Mouse (Mus musculus) CH12.LX (cell line): ENCODE data around the gene Phb2. TPM values are rescaled to one million over a fixed set of nuclear protein-coding genes. Genes with fewer than 3 reads are reported as not detected.

Source experiments
- DNase-seq: peaks from one replicate; pipeline ENCODE4 v3.0.0-alpha.2; 2013; ENCODE audit errors: extremely low read depth
- H3K27ac ChIP-seq: 2 replicates; pipeline ENCODE4 v1.5.1; 2012; ENCODE audit warnings: low read depth, mild to moderate bottlenecking, control low read depth, moderate library complexity; ENCODE audit not compliant: insufficient read depth
- H3K27me3 ChIP-seq: replicated peaks from 2 replicates; pipeline ENCODE3; 2012; ENCODE audit warnings: inconsistent platforms
- H3K36me3 ChIP-seq, 2 experiments: replicated peaks in 1 of 2; 2 replicates each; pipeline versions ENCODE3 to v1.6.1; 2012; ENCODE audit warnings: inconsistent platforms in 1 of 2, low read length in 1 of 2, mild to moderate bottlenecking in 1 of 2, mixed read lengths in 1 of 2, moderate library complexity in 1 of 2; ENCODE audit not compliant: control insufficient read depth in 1 of 2, insufficient read depth in 1 of 2
- H3K4me1 ChIP-seq, 2 experiments: 2 replicates each; pipeline ENCODE4 v1.6.1; 2012; ENCODE audit warnings: inconsistent platforms in 1 of 2, moderate library complexity in 1 of 2; ENCODE audit not compliant: insufficient read depth in 2 of 2, control insufficient read depth in 1 of 2
- H3K4me2 ChIP-seq: 2 replicates; pipeline ENCODE4 v1.6.1; 2012; ENCODE audit warnings: low read depth, mild to moderate bottlenecking, control low read depth; ENCODE audit not compliant: poor library complexity, insufficient read depth, severe bottlenecking
- H3K4me3 ChIP-seq, 3 experiments: fragments of 150-350 bp in 1 of 3; sonication (generic) in 1 of 3; replicated peaks in 1 of 3; 2 replicates each; pipeline versions ENCODE3 to v1.5.1; 2011 to 2012; ENCODE audit warnings: low read depth in 2 of 3, low read length in 2 of 3, mild to moderate bottlenecking in 2 of 3, moderate library complexity in 2 of 3, control low read depth in 1 of 3, improper control_type of control experiment in 1 of 3, inconsistent platforms in 1 of 3, mixed read lengths in 1 of 3; ENCODE audit not compliant: poor library complexity in 1 of 3
- H3K79me2 ChIP-seq: replicated peaks from 2 replicates; pipeline ENCODE4 v1.6.1; 2012; ENCODE audit warnings: mild to moderate bottlenecking, moderate library complexity; ENCODE audit not compliant: control insufficient read depth, poor library complexity, insufficient read depth, severe bottlenecking; ENCODE audit errors: extremely low read depth
- H3K9ac ChIP-seq: 2 replicates; pipeline ENCODE4 v1.6.1; 2012; ENCODE audit warnings: low read depth, mild to moderate bottlenecking, control low read depth, moderate library complexity; ENCODE audit not compliant: insufficient read depth
- H3K9me3 ChIP-seq: replicated peaks from 2 replicates; pipeline ENCODE3; 2012; ENCODE audit warnings: low read length, inconsistent platforms, mixed read lengths
- BHLHE40 ChIP-seq: IDR thresholded peaks from 2 replicates; pipeline ENCODE4 v1.6.1; 2011; ENCODE audit warnings: mild to moderate bottlenecking, low read depth, low read length, improper control_type of control experiment
- CHD1 ChIP-seq: IDR thresholded peaks from 2 replicates; pipeline ENCODE4 v1.6.1; 2012; ENCODE audit warnings: low read depth, low read length, improper control_type of control experiment, inconsistent platforms
- CHD2 ChIP-seq: IDR thresholded peaks from 2 replicates; pipeline ENCODE4 v1.6.1; 2011; ENCODE audit warnings: low read length, improper control_type of control experiment
- CTCF ChIP-seq, 2 experiments: IDR thresholded peaks in 1 of 2; conservative IDR thresholded peaks in 1 of 2; 2 replicates each; pipeline ENCODE4 v1.5.1; 2011 to 2012; ENCODE audit warnings: low read depth in 2 of 2, low read length in 2 of 2, improper control_type of control experiment in 1 of 2, inconsistent platforms in 1 of 2, mild to moderate bottlenecking in 1 of 2, moderate library complexity in 1 of 2
- E2F4 ChIP-seq: IDR thresholded peaks from 2 replicates; pipeline ENCODE4 v1.6.1; 2011; ENCODE audit warnings: low read depth, low read length, improper control_type of control experiment; ENCODE audit not compliant: insufficient replicate concordance
- ELF1 ChIP-seq: IDR thresholded peaks from 2 replicates; pipeline ENCODE4 v1.6.1; 2014; ENCODE audit warnings: low read depth, mild to moderate bottlenecking, inconsistent platforms, low read length, improper control_type of control experiment
- EP300 ChIP-seq: IDR thresholded peaks from 2 replicates; pipeline ENCODE4 v1.6.1; 2011; ENCODE audit warnings: low read length, improper control_type of control experiment
- ETS1 ChIP-seq: conservative IDR thresholded peaks from 2 replicates; pipeline ENCODE4 v1.6.1; 2012; ENCODE audit warnings: low read depth, mild to moderate bottlenecking, inconsistent platforms, low read length, improper control_type of control experiment, moderate library complexity
- GABPA ChIP-seq: IDR thresholded peaks from 2 replicates; pipeline ENCODE4 v1.6.1; 2012; ENCODE audit warnings: low read depth, low read length, improper control_type of control experiment, inconsistent platforms; ENCODE audit not compliant: insufficient replicate concordance
- HCFC1 ChIP-seq: IDR thresholded peaks from 2 replicates; pipeline ENCODE4 v1.6.1; 2012; ENCODE audit warnings: low read depth, mild to moderate bottlenecking, inconsistent platforms, low read length, improper control_type of control experiment
- IRF4 ChIP-seq: IDR thresholded peaks from 2 replicates; pipeline ENCODE4 v1.6.1; 2014; ENCODE audit warnings: low read depth, mild to moderate bottlenecking, inconsistent platforms, low read length, improper control_type of control experiment
- JUN ChIP-seq: IDR thresholded peaks from 2 replicates; pipeline ENCODE4 v1.6.1; 2011; ENCODE audit warnings: low read depth, mild to moderate bottlenecking, low read length, improper control_type of control experiment, moderate library complexity; ENCODE audit not compliant: insufficient read depth
- KAT2A ChIP-seq: IDR thresholded peaks from 2 replicates; pipeline ENCODE4 v1.6.1; 2012; ENCODE audit warnings: low read length, improper control_type of control experiment, inconsistent platforms; ENCODE audit not compliant: insufficient replicate concordance
- MAFK ChIP-seq: IDR thresholded peaks from 2 replicates; pipeline ENCODE4 v1.6.1; 2011; ENCODE audit warnings: low read length, improper control_type of control experiment; ENCODE audit not compliant: insufficient replicate concordance
- MAX ChIP-seq: IDR thresholded peaks from 2 replicates; pipeline ENCODE4 v1.6.1; 2011; ENCODE audit warnings: low read length, improper control_type of control experiment
- MAZ ChIP-seq: IDR thresholded peaks from 2 replicates; pipeline ENCODE4 v1.6.1; 2012; ENCODE audit warnings: low read depth, mild to moderate bottlenecking, inconsistent platforms, low read length, improper control_type of control experiment, moderate library complexity
- MEF2A ChIP-seq: IDR thresholded peaks from 2 replicates; pipeline ENCODE4 v1.6.1; 2014; ENCODE audit warnings: low read depth, mild to moderate bottlenecking, inconsistent platforms, low read length, improper control_type of control experiment, borderline replicate concordance
- MXI1 ChIP-seq: IDR thresholded peaks from 2 replicates; pipeline ENCODE4 v1.6.1; 2011; ENCODE audit warnings: mild to moderate bottlenecking, low read depth, low read length, improper control_type of control experiment
- NELFE ChIP-seq: IDR thresholded peaks from 2 replicates; pipeline ENCODE4 v1.6.1; 2011; ENCODE audit warnings: low read depth, low read length, improper control_type of control experiment
- NRF1 ChIP-seq: IDR thresholded peaks from 2 replicates; pipeline ENCODE4 v1.6.1; 2014; ENCODE audit warnings: low read depth, mild to moderate bottlenecking, inconsistent platforms, low read length, improper control_type of control experiment, moderate library complexity
- PAX5 ChIP-seq: IDR thresholded peaks from 2 replicates; pipeline ENCODE4 v1.6.1; 2012; ENCODE audit warnings: low read length, inconsistent platforms, mixed read lengths
- POLR2A ChIP-seq: IDR thresholded peaks from 2 replicates; pipeline ENCODE4 v1.6.1; 2011; ENCODE audit warnings: low read depth, mild to moderate bottlenecking, improper control_type of control experiment, low read length
- POLR2AphosphoS2 ChIP-seq: IDR thresholded peaks from 2 replicates; pipeline ENCODE4 v1.6.1; 2011; ENCODE audit warnings: low read depth, low read length, improper control_type of control experiment
- RAD21 ChIP-seq: IDR thresholded peaks from 2 replicates; pipeline ENCODE4 v1.6.1; 2011; ENCODE audit warnings: low read depth, mild to moderate bottlenecking, low read length, improper control_type of control experiment, moderate library complexity
- RCOR1 ChIP-seq: conservative IDR thresholded peaks from 2 replicates; pipeline ENCODE4 v1.6.1; 2012; ENCODE audit warnings: low read depth, mild to moderate bottlenecking, inconsistent platforms, low read length, improper control_type of control experiment
- SIN3A ChIP-seq: IDR thresholded peaks from 2 replicates; pipeline ENCODE4 v1.6.1; 2012; ENCODE audit warnings: low read length, improper control_type of control experiment, inconsistent platforms
- SMC3 ChIP-seq: IDR thresholded peaks from 2 replicates; pipeline ENCODE4 v1.6.1; 2011; ENCODE audit warnings: low read depth, low read length, improper control_type of control experiment
- TBP ChIP-seq: conservative IDR thresholded peaks from 2 replicates; pipeline ENCODE4 v1.6.1; 2011; ENCODE audit warnings: low read depth, low read length, improper control_type of control experiment
- TCF12 ChIP-seq: IDR thresholded peaks from 2 replicates; pipeline ENCODE4 v1.6.1; 2014; ENCODE audit warnings: low read depth, mild to moderate bottlenecking, inconsistent platforms, low read length, improper control_type of control experiment
- UBTF ChIP-seq: IDR thresholded peaks from 2 replicates; pipeline ENCODE4 v1.6.1; 2012; ENCODE audit warnings: low read depth, mild to moderate bottlenecking, inconsistent platforms, low read length, improper control_type of control experiment, moderate library complexity
- USF1 ChIP-seq: IDR thresholded peaks from 2 replicates; pipeline ENCODE4 v1.6.1; 2014; ENCODE audit warnings: low read depth, mild to moderate bottlenecking, inconsistent platforms, low read length, improper control_type of control experiment
- ZC3H11A ChIP-seq: IDR thresholded peaks from 2 replicates; pipeline ENCODE4 v1.6.1; 2012; ENCODE audit warnings: low read depth, mild to moderate bottlenecking, inconsistent platforms, low read length, improper control_type of control experiment
- ZMIZ1 ChIP-seq: IDR thresholded peaks from 2 replicates; pipeline ENCODE4 v1.6.1; 2012; ENCODE audit warnings: low read depth, mild to moderate bottlenecking, inconsistent platforms, low read length, improper control_type of control experiment
- dilution Hi-C: fragments of 300-500 bp; cut with MboI; formaldehyde crosslinking; loops from 2 replicates; pipeline ENCODE4 v1.14.3; 2020; ENCODE audit warnings: low sequenced_read_pairs; ENCODE audit not compliant: extremely low pct_unique_long_range_greater_than_20kb, extremely low pct_ligation_motif_present
- in situ Hi-C: fragments of 300-500 bp; cut with MboI; formaldehyde crosslinking; loops from 3 replicates; pipeline ENCODE4 v1.14.3; 2019; ENCODE audit warnings: low sequenced_read_pairs, low pct_ligation_motif_present, low pct_unique_long_range_greater_than_20kb, mixed read lengths
- polyA plus RNA-seq: library from polyadenylated mRNA; unstranded; fragments of >175 nt; gene quantifications from 2 replicates; pipeline ENCODE4 v1.2.1, GENCODE M21; 2012; ENCODE audit warnings: low read depth; ENCODE audit not compliant: insufficient read length
- total RNA-seq, 2 experiments: library from RNA; depleted of rRNA; stranded (reverse); fragments of 300-350 nt in 1 of 2; fragments of >200 nt in 1 of 2; gene quantifications; 2 replicates each; pipeline ENCODE4 v1.2.3; 2012 to 2014

The Phb2 gene
- total and polyA plus RNA-seq, 3 experiments, result 380 to 694 (median 440) TPM

- peak overlapping the region; percentile 72 for H3K27ac ChIP-seq
- peaks cover 6% of the 10 kb centered on the region; the same call in 1 of the 2 replicates for H3K79me2 ChIP-seq
- H3K36me3 ChIP-seq, result peaks cover 8 to 41% of the 10 kb centered on the region in 2 experiments
- no peaks in the 10 kb centered on the region for H3K9me3 ChIP-seq
- peaks cover 5 to 39% of the 10 kb centered on the region in 2 experiments for H3K4me1 ChIP-seq
- H3K4me2 ChIP-seq, result peak overlapping the region; percentile 78
- DNase-seq, result no peak
- peak overlapping the region; percentile 66 to 95 (median 68) for H3K4me3 ChIP-seq
- peak overlapping the region; percentile 95 for H3K9ac ChIP-seq
- dilution Hi-C loops (no loop called here), in situ Hi-C loops (no loop called here)
- H3K27me3 ChIP-seq, result no peaks in the 10 kb centered on the region
- TF ChIP-seq HCFC1 (peak; percentile 15; the same call in 1 of the 2 replicates), TBP (no peak), ETS1 (no peak), MEF2A (no peak), CHD1 (no peak), RCOR1 (no peak), GABPA (no peak), NELFE (no peak), JUN (no peak), ELF1 (no peak), POLR2A (peak; percentile 55; the same call in 1 of the 2 replicates), MAZ (peak; percentile 50; the same call in 1 of the 2 replicates), MAFK (no peak), PAX5 (no peak), CHD2 (peak; percentile 56; the same call in 1 of the 2 replicates), MXI1 (peak; percentile 47; the same call in 1 of the 2 replicates), EP300 (no peak), IRF4 (no peak), E2F4 (no peak), CTCF (conservative IDR thresholded peaks at IDR 0.05 in 1 of 2, IDR thresholded peaks at IDR 0.05 in 1 of 2; ENCODE audit: low read depth in 2 of 2, low read length in 2 of 2) (no peak), RAD21 (no peak), MAX (no peak), NRF1 (peak; percentile 24; the same call in 1 of the 2 replicates), SMC3 (no peak), BHLHE40 (no peak), SIN3A (no peak; the same call in 1 of the 2 replicates), USF1 (no peak), TCF12 (0 out of 2 replicates have a peak, but pooled peaks have one; percentile 37), ZMIZ1 (no peak), KAT2A (no peak), ZC3H11A (no peak), POLR2AphosphoS2 (no peak), UBTF (peak; percentile 49; the same call in 1 of the 2 replicates)
- TF ChIP-seq, all 38 proteins: peak for 8
Measured at GRCm38 (mm10) chr6:124756652-124757350, 44.7 kb downstream of the Phb2 start.
